Mouse (Mus musculus): ENCODE data around the gene Etnk1. TPM values are rescaled to one million over a fixed set of nuclear protein-coding genes. Genes with fewer than 3 reads are reported as not detected.

Etnk1 gene
- total and polyA plus RNA-seq, 2 experiments: 14.0 to 26.4 TPM

DNA sequence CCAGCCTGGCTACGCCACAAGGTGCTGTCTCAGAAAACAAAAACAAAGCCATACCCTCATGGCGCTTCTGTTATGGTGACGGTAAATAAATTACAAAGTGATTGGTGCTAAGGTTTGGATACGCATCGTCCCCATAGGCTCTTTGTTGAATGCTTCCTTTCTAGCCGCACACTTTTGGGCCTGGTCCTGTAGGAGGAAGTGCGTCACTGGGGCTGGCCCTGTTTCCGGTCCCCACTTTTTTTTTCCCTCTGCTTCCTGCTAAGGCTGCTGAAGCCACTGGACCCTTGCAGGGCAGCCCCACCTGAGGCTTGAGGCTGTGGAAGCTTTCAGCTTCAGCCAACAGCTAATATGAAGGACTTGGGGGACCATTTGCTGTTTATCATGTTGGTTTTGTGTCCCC is 54.2 kb downstream of the Etnk1 start:
- no peaks in the 10 kb centered on the region for H3K79me2 ChIP-seq (ENCODE audit: control insufficient read depth, insufficient read depth, low read length)
- H3K27ac ChIP-seq (replicated peaks; ENCODE audit: insufficient read depth, low read depth, low read length): no peak overlapping the region
- no peak overlapping the region for H3K9ac ChIP-seq (ENCODE audit: low read depth, low read length)
- no peaks in the 10 kb centered on the region for H3K27me3 ChIP-seq (ENCODE audit: control insufficient read depth, insufficient read depth, low read length)
- no peaks in the 10 kb centered on the region for H3K4me1 ChIP-seq (ENCODE audit: control insufficient read depth, insufficient read depth, low read length)
- H3K36me3 ChIP-seq (ENCODE audit: control insufficient read depth, insufficient read depth, low read length): no peaks in the 10 kb centered on the region
- 90% methylated on average over 8 of the region's 8 CpGs for WGBS
- no peak overlapping the region for H3K4me3 ChIP-seq (ENCODE audit: insufficient read depth, low read depth, low read length)
- no peak for DNase-seq (ENCODE audit: extremely low read depth, low read depth, low spot score)
- TF ChIP-seq POLR2A (IDR thresholded peaks at IDR 0.05; ENCODE audit: extremely low read depth, insufficient read depth, low read length) (no peak), CTCF (IDR thresholded peaks at IDR 0.05; ENCODE audit: low read depth, low read length) (no peak)

DNA sequence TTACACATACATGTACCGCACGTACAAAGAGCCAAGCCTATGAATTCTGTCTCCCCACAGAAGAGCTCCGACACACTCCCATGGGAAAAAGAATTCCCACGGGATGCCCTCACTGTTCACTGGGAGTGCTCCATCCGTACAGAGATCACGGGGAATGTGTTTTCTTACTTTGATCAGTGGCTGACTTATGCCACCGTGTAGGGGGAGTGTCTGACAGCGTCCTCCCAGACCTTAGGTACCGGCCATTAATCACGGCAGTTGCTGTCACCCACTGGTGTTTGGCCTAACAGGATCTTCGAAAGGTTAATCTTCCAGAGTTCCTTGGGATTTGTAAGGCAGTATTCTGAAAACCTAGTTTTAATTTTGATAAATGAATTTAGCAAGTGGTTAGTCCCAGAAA is 57.0 kb downstream of the Etnk1 start:
- no peak for TF ChIP-seq POLR2A (IDR thresholded peaks at IDR 0.05; ENCODE audit: extremely low read depth, insufficient read depth, low read length)
- TF ChIP-seq CTCF (IDR thresholded peaks at IDR 0.05; ENCODE audit: low read depth, low read length): no peak
- WGBS: 86% methylated on average over 11 of the region's 11 CpGs
- H3K9ac ChIP-seq (ENCODE audit: low read depth, low read length): no peak overlapping the region
- H3K4me1 ChIP-seq (ENCODE audit: control insufficient read depth, insufficient read depth, low read length): no peaks in the 10 kb centered on the region
- DNase-seq (ENCODE audit: extremely low read depth, low read depth, low spot score): no peak
- H3K27me3 ChIP-seq (ENCODE audit: control insufficient read depth, insufficient read depth, low read length): no peaks in the 10 kb centered on the region
- H3K4me3 ChIP-seq (ENCODE audit: insufficient read depth, low read depth, low read length): no peak overlapping the region
- no peaks in the 10 kb centered on the region for H3K36me3 ChIP-seq (ENCODE audit: control insufficient read depth, insufficient read depth, low read length)
- no peak overlapping the region for H3K27ac ChIP-seq (replicated peaks; ENCODE audit: insufficient read depth, low read depth, low read length)
- H3K79me2 ChIP-seq (ENCODE audit: control insufficient read depth, insufficient read depth, low read length): no peaks in the 10 kb centered on the region

DNA sequence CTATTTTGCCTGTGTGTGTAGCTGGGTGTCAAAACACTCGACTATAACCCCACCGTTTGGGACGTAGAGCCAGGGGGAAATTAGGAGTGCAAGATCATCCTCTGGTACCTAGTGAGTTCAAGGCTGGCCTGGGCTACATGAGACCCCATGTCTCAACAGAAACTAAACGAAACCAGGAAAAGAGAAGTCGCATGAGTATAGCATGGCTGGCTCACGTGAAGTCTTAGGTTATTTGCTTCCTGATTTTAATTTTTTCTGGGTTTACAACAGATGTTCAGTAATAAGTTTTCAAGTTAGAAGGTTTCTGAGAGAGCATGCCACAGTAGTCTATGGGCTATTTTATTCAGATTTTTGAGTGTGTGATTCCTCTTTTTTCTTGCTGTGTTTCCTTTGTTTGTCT is 57.9 kb downstream of the Etnk1 start:
- H3K79me2 ChIP-seq (ENCODE audit: control insufficient read depth, insufficient read depth, low read length): no peaks in the 10 kb centered on the region
- DNase-seq (ENCODE audit: extremely low read depth, low read depth, low spot score): no peak
- no peak overlapping the region for H3K9ac ChIP-seq (ENCODE audit: low read depth, low read length)
- H3K27ac ChIP-seq (replicated peaks; ENCODE audit: insufficient read depth, low read depth, low read length): no peak overlapping the region
- no peaks in the 10 kb centered on the region for H3K27me3 ChIP-seq (ENCODE audit: control insufficient read depth, insufficient read depth, low read length)
- no peaks in the 10 kb centered on the region for H3K36me3 ChIP-seq (ENCODE audit: control insufficient read depth, insufficient read depth, low read length)
- H3K4me1 ChIP-seq (ENCODE audit: control insufficient read depth, insufficient read depth, low read length): no peaks in the 10 kb centered on the region
- TF ChIP-seq POLR2A (IDR thresholded peaks at IDR 0.05; ENCODE audit: extremely low read depth, insufficient read depth, low read length) (no peak), CTCF (IDR thresholded peaks at IDR 0.05; ENCODE audit: low read depth, low read length) (no peak)
- 81% methylated on average over 6 of the region's 6 CpGs for WGBS
- H3K4me3 ChIP-seq (ENCODE audit: insufficient read depth, low read depth, low read length): no peak overlapping the region

DNA sequence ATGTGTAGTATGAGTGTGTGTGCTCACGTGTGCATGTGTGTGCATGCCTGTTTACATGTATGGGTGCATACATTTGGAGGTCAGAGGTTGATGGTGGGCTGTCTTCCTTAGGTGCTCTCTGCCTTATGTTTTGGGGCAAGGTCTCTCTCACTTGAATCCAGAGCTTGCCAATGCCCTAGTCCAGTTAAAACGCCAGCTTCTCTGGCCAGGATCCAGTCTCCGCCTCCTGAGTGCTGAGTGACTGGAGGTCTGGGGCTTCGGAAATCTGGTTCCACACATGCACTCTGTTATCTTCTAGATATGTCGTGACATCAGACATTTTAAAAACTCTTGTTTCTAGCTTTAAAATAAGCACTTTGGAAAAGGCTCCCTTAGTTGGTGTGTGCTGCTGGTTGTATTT is 61.7 kb downstream of the Etnk1 start:
- Histone ChIP-seq H3K4me1 (ENCODE audit: control insufficient read depth, insufficient read depth, low read length) (no peaks in the 10 kb centered on the region), H3K4me3 (ENCODE audit: insufficient read depth, low read depth, low read length) (no peak overlapping the region), H3K27ac (replicated peaks; ENCODE audit: insufficient read depth, low read depth, low read length) (no peak overlapping the region), H3K9ac (ENCODE audit: low read depth, low read length) (no peak overlapping the region), H3K27me3 (ENCODE audit: control insufficient read depth, insufficient read depth, low read length) (no peaks in the 10 kb centered on the region), H3K36me3 (ENCODE audit: control insufficient read depth, insufficient read depth, low read length) (no peaks in the 10 kb centered on the region), H3K79me2 (ENCODE audit: control insufficient read depth, insufficient read depth, low read length) (no peaks in the 10 kb centered on the region)
- 74% methylated on average over 5 of the region's 5 CpGs for WGBS
- DNase-seq (ENCODE audit: extremely low read depth, low read depth, low spot score): no peak
- TF ChIP-seq POLR2A (IDR thresholded peaks at IDR 0.05; ENCODE audit: extremely low read depth, insufficient read depth, low read length) (no peak), CTCF (IDR thresholded peaks at IDR 0.05; ENCODE audit: low read depth, low read length) (no peak)

DNA sequence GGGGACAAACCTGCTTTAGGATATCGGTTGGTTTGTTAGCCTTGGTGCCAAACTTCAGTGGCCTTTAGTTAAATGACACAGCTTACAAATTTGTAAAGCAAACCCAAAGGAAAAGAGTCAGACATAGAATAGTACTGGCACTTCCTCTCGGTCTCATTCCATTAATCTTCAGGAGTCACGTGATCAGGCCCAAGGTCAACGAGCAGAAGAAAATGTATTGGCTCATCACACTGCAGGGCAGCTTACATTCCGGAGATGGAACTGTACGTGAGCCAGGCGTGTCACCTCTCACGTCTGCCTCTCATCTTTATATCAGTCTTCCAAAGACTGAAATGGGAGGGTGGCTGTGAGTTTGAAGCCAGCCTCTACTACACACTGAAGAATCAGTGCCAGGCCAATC is 62.9 kb downstream of the Etnk1 start:
- Histone ChIP-seq H3K79me2 (ENCODE audit: control insufficient read depth, insufficient read depth, low read length) (no peaks in the 10 kb centered on the region), H3K36me3 (ENCODE audit: control insufficient read depth, insufficient read depth, low read length) (no peaks in the 10 kb centered on the region), H3K9ac (ENCODE audit: low read depth, low read length) (no peak overlapping the region), H3K4me3 (ENCODE audit: insufficient read depth, low read depth, low read length) (no peak overlapping the region), H3K27me3 (ENCODE audit: control insufficient read depth, insufficient read depth, low read length) (no peaks in the 10 kb centered on the region), H3K4me1 (ENCODE audit: control insufficient read depth, insufficient read depth, low read length) (no peaks in the 10 kb centered on the region), H3K27ac (replicated peaks; ENCODE audit: insufficient read depth, low read depth, low read length) (no peak overlapping the region)
- TF ChIP-seq POLR2A (IDR thresholded peaks at IDR 0.05; ENCODE audit: extremely low read depth, insufficient read depth, low read length) (no peak), CTCF (IDR thresholded peaks at IDR 0.05; ENCODE audit: low read depth, low read length) (no peak)
- DNase-seq (ENCODE audit: extremely low read depth, low read depth, low spot score): no peak
- 65% methylated on average over 8 of the region's 8 CpGs for WGBS

DNA sequence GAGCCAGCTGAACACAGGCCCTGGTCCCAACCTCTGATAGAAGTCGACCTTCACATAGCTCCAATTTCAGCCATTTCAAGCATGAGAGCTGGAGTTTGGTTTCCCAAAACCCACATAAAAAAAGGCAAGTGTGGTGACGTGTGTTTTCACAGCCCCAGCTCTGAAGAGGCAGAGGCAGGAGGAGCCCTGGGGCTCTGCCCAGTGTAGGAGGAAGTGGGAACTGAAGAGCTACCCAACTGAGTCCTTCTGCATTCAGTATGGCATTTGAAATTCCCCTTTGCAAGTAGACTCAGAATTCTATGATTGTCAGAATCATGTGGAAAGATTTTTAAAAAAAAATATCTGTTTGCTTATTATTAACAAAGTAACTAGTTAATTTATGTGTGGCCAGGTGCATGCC is 63.9 kb downstream of the Etnk1 start:
- Histone ChIP-seq H3K27ac (replicated peaks; ENCODE audit: insufficient read depth, low read depth, low read length) (no peak overlapping the region), H3K27me3 (ENCODE audit: control insufficient read depth, insufficient read depth, low read length) (no peaks in the 10 kb centered on the region), H3K9ac (ENCODE audit: low read depth, low read length) (no peak overlapping the region), H3K79me2 (ENCODE audit: control insufficient read depth, insufficient read depth, low read length) (no peaks in the 10 kb centered on the region), H3K4me3 (ENCODE audit: insufficient read depth, low read depth, low read length) (no peak overlapping the region), H3K36me3 (ENCODE audit: control insufficient read depth, insufficient read depth, low read length) (no peaks in the 10 kb centered on the region), H3K4me1 (ENCODE audit: control insufficient read depth, insufficient read depth, low read length) (no peaks in the 10 kb centered on the region)
- 81% methylated on average over 2 of the region's 2 CpGs for WGBS
- DNase-seq (ENCODE audit: extremely low read depth, low read depth, low spot score): peak; percentile 10
- no peak for TF ChIP-seq CTCF (IDR thresholded peaks at IDR 0.05; ENCODE audit: low read depth, low read length)

Measured in liver, adult 2 months (tissue).